In genomic region chrX:74282395-74283091, GRCm38 (mm10) we compare ENCODE assay signal across 8 mouse cellular contexts. TPM values are rescaled to one million over a fixed set of nuclear protein-coding genes. Genes with fewer than 3 reads are reported as not detected.
DNase-seq lines count a peak whose midpoint lies in the region; ATAC-seq and TF ChIP-seq lines count a peak whose summit lies in the region.

No protein-coding gene starts in this region.

- H3K27me3 ChIP-seq in forebrain, embryonic 10.5 days (ENCODE audit: poor library complexity, severe bottlenecking) = no peaks in the 10 kb centered on the region
- H3K27me3 ChIP-seq in heart, embryonic 15.5 days = no peaks in the 10 kb centered on the region
- H3K27me3 ChIP-seq in liver, embryonic 14.5 days (ENCODE audit: control insufficient read depth, insufficient read depth, low read length) = no peaks in the 10 kb centered on the region
- no peaks in the 10 kb centered on the region for H3K27me3 ChIP-seq in neural tube, embryonic 11.5 days (ENCODE audit: control insufficient read depth, insufficient read depth, low read length)
- no peaks in the 10 kb centered on the region for H3K27me3 ChIP-seq in stomach, embryonic 16.5 days (ENCODE audit: control insufficient read depth, insufficient read depth, low read length)

- ATAC-seq in CD4-positive, CD25-positive, alpha-beta regulatory T cell, adult 4 months = peak; percentile 78
- ATAC-seq in heart, embryonic 15.5 days (replicated peaks; ENCODE audit: insufficient number of reproducible peaks, insufficient read depth, low FRiP score, low read depth) = peak; percentile 50
- peak; percentile 65 for ATAC-seq in liver, embryonic 14.5 days (ENCODE audit: insufficient read depth)
- ATAC-seq in neural tube, embryonic 11.5 days (ENCODE audit: insufficient read depth, low FRiP score, low TSS enrichment) = peak; percentile 72
- peak; percentile 72 for ATAC-seq in stomach, embryonic 16.5 days (ENCODE audit: insufficient read depth, low FRiP score)

- no peak for TF ChIP-seq CTCF in liver, embryonic 14.5 days (IDR thresholded peaks at IDR 0.05; ENCODE audit: low read depth)

- peak overlapping the region; percentile 88 for H3K27ac ChIP-seq in forebrain, embryonic 10.5 days
- H3K27ac ChIP-seq in heart, embryonic 15.5 days = peak overlapping the region; percentile 92
- peak overlapping the region; percentile 88 for H3K27ac ChIP-seq in liver, embryonic 14.5 days
- 0 out of 2 replicates have a peak overlapping the region, but pooled peaks have one; percentile 3 for H3K27ac ChIP-seq in neural tube, embryonic 11.5 days (ENCODE audit: low read depth, low read length)
- H3K27ac ChIP-seq in stomach, embryonic 16.5 days (ENCODE audit: low read length) = peak overlapping the region; percentile 93

- H3K36me3 ChIP-seq in forebrain, embryonic 10.5 days (replicated peaks) = peaks cover under 1% of the 10 kb centered on the region; the same call in 1 of the 2 replicates
- H3K36me3 ChIP-seq in heart, embryonic 15.5 days = no peaks in the 10 kb centered on the region
- H3K36me3 ChIP-seq in liver, embryonic 14.5 days (replicated peaks; ENCODE audit: control insufficient read depth, insufficient read depth, low read depth) = no peaks in the 10 kb centered on the region
- H3K36me3 ChIP-seq in neural tube, embryonic 11.5 days (ENCODE audit: control insufficient read depth, insufficient read depth, low read length) = no peaks in the 10 kb centered on the region
- H3K36me3 ChIP-seq in stomach, embryonic 16.5 days (ENCODE audit: control insufficient read depth, insufficient read depth, low read length) = no peaks in the 10 kb centered on the region

- DNase-seq in c-Kit-negative CD71-positive TER-119-positive erythroid progenitor cells, embryonic 14.5 days (ENCODE audit: low read depth, low spot score) = peak; percentile 73
- peak; percentile 75 for DNase-seq in forebrain, embryonic 10.5 days (ENCODE audit: extremely low spot score, low spot score)
- DNase-seq in kidney, postnatal 25 days = peak; percentile 89 to 93
- peak; percentile 76 to 81 (median 79) for DNase-seq in liver, embryonic 14.5 days (ENCODE audit: low read depth in 3 of 3, low spot score in 3 of 3)
- DNase-seq in neural tube, embryonic 11.5 days (ENCODE audit: low spot score) = peak; percentile 80

- 18% methylated on average over 39 of the region's 39 CpGs for WGBS in forebrain, embryonic 10.5 days
- 19% methylated on average over 39 of the region's 39 CpGs for WGBS in heart, embryonic 15.5 days
- WGBS in liver, embryonic 14.5 days (ENCODE audit: insufficient replicate concordance) = 10% methylated on average over 39 of the region's 39 CpGs
- 17% methylated on average over 39 of the region's 39 CpGs for WGBS in neural tube, embryonic 11.5 days
- WGBS in stomach, embryonic 16.5 days = 19% methylated on average over 39 of the region's 39 CpGs

- H3K9me3 ChIP-seq in forebrain, embryonic 10.5 days = no peaks in the 10 kb centered on the region
- no peaks in the 10 kb centered on the region for H3K9me3 ChIP-seq in heart, embryonic 15.5 days (replicated peaks)
- no peaks in the 10 kb centered on the region for H3K9me3 ChIP-seq in liver, embryonic 14.5 days (ENCODE audit: control insufficient read depth, low read length)
- no peaks in the 10 kb centered on the region for H3K9me3 ChIP-seq in neural tube, embryonic 11.5 days (ENCODE audit: control insufficient read depth, low read length)
- no peaks in the 10 kb centered on the region for H3K9me3 ChIP-seq in stomach, embryonic 16.5 days (replicated peaks; ENCODE audit: control insufficient read depth, low read length)

- H3K9ac ChIP-seq in heart, embryonic 15.5 days = peak overlapping the region; percentile 67
- peak overlapping the region; percentile 74 for H3K9ac ChIP-seq in liver, embryonic 14.5 days (replicated peaks)
- H3K9ac ChIP-seq in neural tube, embryonic 11.5 days (ENCODE audit: low read length) = peak overlapping the region; percentile 71
- peak overlapping the region; percentile 68 for H3K9ac ChIP-seq in stomach, embryonic 16.5 days (ENCODE audit: low read length)

- H3K4me3 ChIP-seq in forebrain, embryonic 10.5 days = peak overlapping the region; percentile 69
- H3K4me3 ChIP-seq in heart, embryonic 15.5 days = peak overlapping the region; percentile 64
- H3K4me3 ChIP-seq in liver, embryonic 14.5 days (ENCODE audit: insufficient read depth in 1 of 2, low read depth in 2 of 2, low read length in 2 of 2) = peak overlapping the region; percentile 65 to 99
- H3K4me3 ChIP-seq in neural tube, embryonic 11.5 days (ENCODE audit: low read depth, low read length) = peak overlapping the region; percentile 57
- H3K4me3 ChIP-seq in stomach, embryonic 16.5 days (replicated peaks; ENCODE audit: low read length) = peak overlapping the region; percentile 53

- TF ChIP-seq EP300 in liver, embryonic 14.5 days (IDR thresholded peaks at IDR 0.05; ENCODE audit: low read depth) = no peak

- H3K4me1 ChIP-seq in forebrain, embryonic 10.5 days = peaks cover 20% of the 10 kb centered on the region
- H3K4me1 ChIP-seq in heart, embryonic 15.5 days (replicated peaks) = peaks cover 8% of the 10 kb centered on the region
- H3K4me1 ChIP-seq in liver, embryonic 14.5 days (replicated peaks; ENCODE audit: control insufficient read depth in 2 of 2, insufficient read depth in 2 of 2, low read length in 1 of 2) = peaks cover 0 to 12% of the 10 kb centered on the region in 2 experiments; a peak in 3 of 4 replicates
- H3K4me1 ChIP-seq in neural tube, embryonic 11.5 days (ENCODE audit: control insufficient read depth, insufficient read depth, low read length) = no peaks in the 10 kb centered on the region; the same call in 1 of the 2 replicates
- peaks cover 6% of the 10 kb centered on the region; the same call in 1 of the 2 replicates for H3K4me1 ChIP-seq in stomach, embryonic 16.5 days (ENCODE audit: control insufficient read depth, insufficient read depth, low read length)

- peak overlapping the region; percentile 78 for H3K4me2 ChIP-seq in heart, embryonic 15.5 days
- H3K4me2 ChIP-seq in liver, embryonic 14.5 days (ENCODE audit: low read depth) = peak overlapping the region; percentile 91
- peak overlapping the region; percentile 65 for H3K4me2 ChIP-seq in neural tube, embryonic 11.5 days (ENCODE audit: low read depth)
- peak overlapping the region; percentile 65 for H3K4me2 ChIP-seq in stomach, embryonic 16.5 days (ENCODE audit: low read depth, low read length)

RNA-seq across cellular contexts. Expression of gene Dnase1l1, which starts 0.4 kb away (rescaled TPM):
- polyA plus RNA-seq in CD4-positive, CD25-positive, alpha-beta regulatory T cell, adult 4 months (2017; shearing (Covaris generic)) = 10 to 100 TPM; 23.0 to 31.1 TPM
- polyA plus RNA-seq in forebrain, embryonic 10.5 days (2016; fragmentation: Nextera tagmentation; extraction: Ambion mirVana) = 4.5 and 5.1 TPM in 2 replicates
- polyA plus RNA-seq in heart, embryonic 15.5 days (2015; fragmentation: Nextera tagmentation; extraction: Ambion mirVana) = 14.3 and 17.2 TPM in 2 replicates
- 19.5 and 22.6 TPM in 2 replicates for polyA plus RNA-seq in liver, embryonic 14.5 days (2012; rRNA removed)
- 20.9 and 23.8 TPM in 2 replicates for polyA plus RNA-seq in liver, embryonic 14.5 days (2014; fragmentation: Nextera tagmentation; extraction: Ambion mirVana)
- polyA plus RNA-seq in neural tube, embryonic 11.5 days (2014; fragmentation: Nextera tagmentation; extraction: Ambion mirVana) = 4.6 and 6.2 TPM in 2 replicates
- polyA plus RNA-seq in stomach, embryonic 16.5 days (2015; fragmentation: Nextera tagmentation; extraction: Ambion mirVana) = 14.8 and 18.7 TPM in 2 replicates

RNA-seq across cellular contexts. Expression of gene Taz, which starts 0.8 kb away (rescaled TPM):
- 10 to 100 TPM; 54.0 to 68.6 TPM for polyA plus RNA-seq in CD4-positive, CD25-positive, alpha-beta regulatory T cell, adult 4 months (2017; shearing (Covaris generic))
- 66.3 and 75.8 TPM in 2 replicates for polyA plus RNA-seq in forebrain, embryonic 10.5 days (2016; fragmentation: Nextera tagmentation; extraction: Ambion mirVana)
- polyA plus RNA-seq in heart, embryonic 15.5 days (2015; fragmentation: Nextera tagmentation; extraction: Ambion mirVana) = 70.3 and 76.6 TPM in 2 replicates
- 16.1 and 18.7 TPM in 2 replicates for polyA plus RNA-seq in liver, embryonic 14.5 days (2012; rRNA removed)
- 18.7 and 21.6 TPM in 2 replicates for polyA plus RNA-seq in liver, embryonic 14.5 days (2014; fragmentation: Nextera tagmentation; extraction: Ambion mirVana)
- polyA plus RNA-seq in neural tube, embryonic 11.5 days (2014; fragmentation: Nextera tagmentation; extraction: Ambion mirVana) = 56.1 and 58.5 TPM in 2 replicates
- polyA plus RNA-seq in stomach, embryonic 16.5 days (2015; fragmentation: Nextera tagmentation; extraction: Ambion mirVana) = 79.1 and 81.0 TPM in 2 replicates

RNA-seq across cellular contexts. Expression of gene Rpl10, which starts 11.9 kb away (rescaled TPM):
- 1,000 to 10,000 TPM in 1 of 2 experiments, 100 to 1,000 TPM in 1; 597 to 1,460 TPM for polyA plus RNA-seq in CD4-positive, CD25-positive, alpha-beta regulatory T cell, adult 4 months (2017; shearing (Covaris generic))
- 800 and 812 TPM in 2 replicates for polyA plus RNA-seq in forebrain, embryonic 10.5 days (2016; fragmentation: Nextera tagmentation; extraction: Ambion mirVana)
- polyA plus RNA-seq in heart, embryonic 15.5 days (2015; fragmentation: Nextera tagmentation; extraction: Ambion mirVana) = 413 and 447 TPM in 2 replicates
- polyA plus RNA-seq in liver, embryonic 14.5 days (2012; rRNA removed) = 942 and 1,216 TPM in 2 replicates
- 522 and 532 TPM in 2 replicates for polyA plus RNA-seq in liver, embryonic 14.5 days (2014; fragmentation: Nextera tagmentation; extraction: Ambion mirVana)
- polyA plus RNA-seq in neural tube, embryonic 11.5 days (2014; fragmentation: Nextera tagmentation; extraction: Ambion mirVana) = 741 and 756 TPM in 2 replicates
- 666 and 804 TPM in 2 replicates for polyA plus RNA-seq in stomach, embryonic 16.5 days (2015; fragmentation: Nextera tagmentation; extraction: Ambion mirVana)

RNA-seq across cellular contexts. Expression of gene Atp6ap1, which starts 14.4 kb away (rescaled TPM):
- polyA plus RNA-seq in CD4-positive, CD25-positive, alpha-beta regulatory T cell, adult 4 months (2017; shearing (Covaris generic)) = 100 to 1,000 TPM; 165 to 225 TPM
- 82.6 and 84.6 TPM in 2 replicates for polyA plus RNA-seq in forebrain, embryonic 10.5 days (2016; fragmentation: Nextera tagmentation; extraction: Ambion mirVana)
- 109 and 128 TPM in 2 replicates for polyA plus RNA-seq in heart, embryonic 15.5 days (2015; fragmentation: Nextera tagmentation; extraction: Ambion mirVana)
- polyA plus RNA-seq in liver, embryonic 14.5 days (2012; rRNA removed) = 64.7 and 69.6 TPM in 2 replicates
- 54.1 and 60.6 TPM in 2 replicates for polyA plus RNA-seq in liver, embryonic 14.5 days (2014; fragmentation: Nextera tagmentation; extraction: Ambion mirVana)
- polyA plus RNA-seq in neural tube, embryonic 11.5 days (2014; fragmentation: Nextera tagmentation; extraction: Ambion mirVana) = 116 and 138 TPM in 2 replicates
- polyA plus RNA-seq in stomach, embryonic 16.5 days (2015; fragmentation: Nextera tagmentation; extraction: Ambion mirVana) = 149 and 171 TPM in 2 replicates

RNA-seq across cellular contexts. Expression of gene Gdi1, which starts 22.3 kb away (rescaled TPM):
- 100 to 1,000 TPM; 283 to 370 TPM for polyA plus RNA-seq in CD4-positive, CD25-positive, alpha-beta regulatory T cell, adult 4 months (2017; shearing (Covaris generic))
- polyA plus RNA-seq in forebrain, embryonic 10.5 days (2016; fragmentation: Nextera tagmentation; extraction: Ambion mirVana) = 239 and 242 TPM in 2 replicates
- polyA plus RNA-seq in heart, embryonic 15.5 days (2015; fragmentation: Nextera tagmentation; extraction: Ambion mirVana) = 134 and 163 TPM in 2 replicates
- 95.0 and 105 TPM in 2 replicates for polyA plus RNA-seq in liver, embryonic 14.5 days (2012; rRNA removed)
- polyA plus RNA-seq in liver, embryonic 14.5 days (2014; fragmentation: Nextera tagmentation; extraction: Ambion mirVana) = 31.9 and 35.5 TPM in 2 replicates
- 469 and 512 TPM in 2 replicates for polyA plus RNA-seq in neural tube, embryonic 11.5 days (2014; fragmentation: Nextera tagmentation; extraction: Ambion mirVana)
- polyA plus RNA-seq in stomach, embryonic 16.5 days (2015; fragmentation: Nextera tagmentation; extraction: Ambion mirVana) = 218 and 219 TPM in 2 replicates

Comparison
In these comparisons a context has a peak if more than half of its experiments do, and no peak if none do; other contexts are left out.
1. Peak in every context shown above with its lines: DNase-seq, ATAC-seq, H3K4me3 ChIP-seq and H3K27ac ChIP-seq.
2. H3K27ac ChIP-seq: peak in every context shown above with its lines; median percentile 93 in stomach, embryonic 16.5 days; 92 in heart, embryonic 15.5 days; 88 in forebrain, embryonic 10.5 days; 88 in liver, embryonic 14.5 days; 3 in neural tube, embryonic 11.5 days.